Mouse (Mus musculus): ENCODE measurements around the gene Ccdc43. TPM values are rescaled to one million over a fixed set of nuclear protein-coding genes. Genes with fewer than 3 reads are reported as not detected.
"Not testable (repeated sequence)": the region's sequence is repeated elsewhere in the genome, so short reads cannot be mapped to it uniquely, and the experiment has no call there.

The Ccdc43 gene
- polyA plus RNA-seq, 1 experiment from 2014 or later: 31.9 TPM

- H3K4me1 ChIP-seq (ENCODE audit: control insufficient read depth in 2 of 2, insufficient read depth in 2 of 2, low read length in 2 of 2); H3K27me3 ChIP-seq (ENCODE audit: control insufficient read depth, insufficient read depth, low read length); H3K9ac ChIP-seq (ENCODE audit: low read length); H3K27ac ChIP-seq (replicated peaks in 1 of 2; ENCODE audit: control insufficient read depth in 1 of 2, insufficient read depth in 1 of 2, low read depth in 2 of 2, low read length in 2 of 2); ATAC-seq (ENCODE audit: insufficient number of reproducible peaks, insufficient read depth, low FRiP score, low read depth); H3K4me3 ChIP-seq (ENCODE audit: control insufficient read depth in 1 of 2, insufficient read depth in 1 of 2, low read depth in 1 of 2, low read length in 2 of 2); H3K36me3 ChIP-seq (ENCODE audit: control insufficient read depth, insufficient read depth, low read length); H3K4me2 ChIP-seq (ENCODE audit: low read length); H3K9me3 ChIP-seq (ENCODE audit: control insufficient read depth, low read length): not testable (repeated sequence)
- whole genome bisulfite sequencing: 79% methylated on average over 2 of the region's 2 CpGs
Observed at GRCm38 (mm10) chr11:102714578-102714977, 17.0 kb upstream of the Ccdc43 start.

GRCm38 (mm10) chr11:102712411-102712810 lies 14.8 kb upstream of the Ccdc43 start:
- Histone ChIP-seq H3K27ac (replicated peaks in 1 of 2; ENCODE audit: control insufficient read depth in 1 of 2, insufficient read depth in 1 of 2, low read depth in 2 of 2, low read length in 2 of 2) (no peak overlapping the region), H3K27me3 (ENCODE audit: control insufficient read depth, insufficient read depth, low read length) (no peaks in the 10 kb centered on the region), H3K4me2 (ENCODE audit: low read length) (no peak overlapping the region), H3K9ac (ENCODE audit: low read length) (no peak overlapping the region), H3K9me3 (ENCODE audit: control insufficient read depth, low read length) (peaks cover 4% of the 10 kb centered on the region; the same call in 1 of the 2 replicates), H3K4me1 (ENCODE audit: control insufficient read depth in 2 of 2, insufficient read depth in 2 of 2, low read length in 2 of 2) (no peaks in the 10 kb centered on the region), H3K36me3 (ENCODE audit: control insufficient read depth, insufficient read depth, low read length) (no peaks in the 10 kb centered on the region), H3K4me3 (ENCODE audit: control insufficient read depth in 1 of 2, insufficient read depth in 1 of 2, low read depth in 1 of 2, low read length in 2 of 2) (no peak overlapping the region)
- ATAC-seq (ENCODE audit: insufficient number of reproducible peaks, insufficient read depth, low FRiP score, low read depth): no peak
- 79% methylated on average over 4 of the region's 4 CpGs for WGBS

DNA sequence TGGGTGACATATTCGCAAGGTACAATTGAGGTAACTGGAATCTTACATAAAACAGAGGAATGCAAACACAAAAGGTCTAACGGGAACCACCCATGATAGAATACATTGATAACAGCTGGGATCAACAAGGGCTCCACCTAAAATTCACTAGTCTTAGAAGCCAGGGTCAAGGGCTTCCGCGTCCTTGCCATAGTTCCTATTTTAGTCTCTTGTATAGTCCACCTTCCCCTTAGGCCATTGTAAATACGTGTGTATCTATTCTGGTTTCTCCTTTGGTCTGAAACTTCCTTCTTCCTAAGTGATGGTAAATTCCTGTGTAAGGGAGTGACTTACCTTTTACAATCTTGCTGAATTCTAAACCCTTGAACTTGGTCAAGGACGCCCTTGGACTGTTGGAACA lies 4.6 kb upstream of the Ccdc43 start:
- not testable (repeated sequence) for H3K9ac ChIP-seq (ENCODE audit: low read length); ATAC-seq (ENCODE audit: insufficient number of reproducible peaks, insufficient read depth, low FRiP score, low read depth); H3K4me1 ChIP-seq (ENCODE audit: control insufficient read depth in 2 of 2, insufficient read depth in 2 of 2, low read length in 2 of 2); H3K4me3 ChIP-seq (ENCODE audit: control insufficient read depth in 1 of 2, insufficient read depth in 1 of 2, low read depth in 1 of 2, low read length in 2 of 2); H3K27me3 ChIP-seq (ENCODE audit: control insufficient read depth, insufficient read depth, low read length); H3K9me3 ChIP-seq (ENCODE audit: control insufficient read depth, low read length); H3K27ac ChIP-seq (replicated peaks in 1 of 2; ENCODE audit: control insufficient read depth in 1 of 2, insufficient read depth in 1 of 2, low read depth in 2 of 2, low read length in 2 of 2); H3K4me2 ChIP-seq (ENCODE audit: low read length); H3K36me3 ChIP-seq (ENCODE audit: control insufficient read depth, insufficient read depth, low read length)
- WGBS: 84% methylated on average over 6 of the region's 6 CpGs

DNA sequence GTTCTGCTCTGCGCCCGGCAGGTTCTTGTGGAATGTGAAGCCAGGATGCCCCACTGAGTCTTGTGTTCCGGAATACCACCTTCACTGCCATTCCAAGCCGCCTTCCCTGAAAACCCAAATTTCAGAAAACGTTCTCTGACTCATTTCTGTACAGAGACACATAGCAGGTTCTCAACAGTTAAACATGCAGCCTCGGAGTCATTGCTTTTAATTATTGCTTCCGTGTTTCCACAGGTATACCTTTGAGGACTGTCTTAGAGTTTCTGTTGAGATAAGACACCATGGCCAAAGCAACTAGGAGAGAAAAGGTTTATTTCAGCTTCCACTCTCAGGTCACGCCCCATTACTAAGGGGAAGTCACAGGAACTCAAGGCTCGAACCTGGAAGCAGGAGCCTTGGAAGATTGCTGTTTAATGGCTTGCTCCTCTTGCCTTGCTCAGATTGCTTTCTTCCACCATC lies 465 bp upstream of the Ccdc43 start:
- Histone ChIP-seq H3K4me3 (ENCODE audit: control insufficient read depth in 1 of 2, insufficient read depth in 1 of 2, low read depth in 1 of 2, low read length in 2 of 2) (peak overlapping the region; percentile 83 to 89), H3K27me3 (ENCODE audit: control insufficient read depth, insufficient read depth, low read length) (no peaks in the 10 kb centered on the region), H3K4me1 (ENCODE audit: control insufficient read depth in 2 of 2, insufficient read depth in 2 of 2, low read length in 2 of 2) (peaks cover 6 to 9% of the 10 kb centered on the region in 2 experiments), H3K9me3 (ENCODE audit: control insufficient read depth, low read length) (no peaks in the 10 kb centered on the region), H3K27ac (replicated peaks in 1 of 2; ENCODE audit: control insufficient read depth in 1 of 2, insufficient read depth in 1 of 2, low read depth in 2 of 2, low read length in 2 of 2) (peak overlapping the region; percentile 45 to 68; a peak in 1 of 4 replicates), H3K36me3 (ENCODE audit: control insufficient read depth, insufficient read depth, low read length) (peaks cover 4% of the 10 kb centered on the region; the same call in 1 of the 2 replicates), H3K9ac (ENCODE audit: low read length) (peak overlapping the region; percentile 89), H3K4me2 (ENCODE audit: low read length) (peak overlapping the region; percentile 92)
- ATAC-seq (ENCODE audit: insufficient number of reproducible peaks, insufficient read depth, low FRiP score, low read depth): no peak
- WGBS: 21% methylated on average over 9 of the region's 9 CpGs

GRCm38 (mm10) chr11:102695289-102695688 lies 2.3 kb downstream of the Ccdc43 start:
- WGBS: 88% methylated on average over 7 of the region's 7 CpGs
- no peaks in the 10 kb centered on the region for H3K9me3 ChIP-seq (ENCODE audit: control insufficient read depth, low read length)
- peaks cover 21% of the 10 kb centered on the region for H3K36me3 ChIP-seq (ENCODE audit: control insufficient read depth, insufficient read depth, low read length)

GRCm38 (mm10) chr11:102690162-102690561 lies 7.4 kb downstream of the Ccdc43 start:
- ATAC-seq (ENCODE audit: insufficient number of reproducible peaks, insufficient read depth, low FRiP score, low read depth): no peak

More at GRCm38 (mm10) chr11:102695289-102695688, 2.3 kb downstream of the Ccdc43 start:
- ATAC-seq (ENCODE audit: insufficient number of reproducible peaks, insufficient read depth, low FRiP score, low read depth): no peak
- no peaks in the 10 kb centered on the region for H3K27me3 ChIP-seq (ENCODE audit: control insufficient read depth, insufficient read depth, low read length)
- no peak overlapping the region for H3K4me2 ChIP-seq (ENCODE audit: low read length)
- H3K4me3 ChIP-seq (ENCODE audit: control insufficient read depth in 1 of 2, insufficient read depth in 1 of 2, low read depth in 1 of 2, low read length in 2 of 2): no peak overlapping the region
- no peak overlapping the region for H3K9ac ChIP-seq (ENCODE audit: low read length)
- H3K4me1 ChIP-seq (ENCODE audit: control insufficient read depth in 2 of 2, insufficient read depth in 2 of 2, low read length in 2 of 2): peaks cover 6 to 9% of the 10 kb centered on the region in 2 experiments
- no peak overlapping the region for H3K27ac ChIP-seq (replicated peaks in 1 of 2; ENCODE audit: control insufficient read depth in 1 of 2, insufficient read depth in 1 of 2, low read depth in 2 of 2, low read length in 2 of 2)

GRCm38 (mm10) chr11:102665637-102666435 lies 31.7 kb downstream of the Ccdc43 start:
- Histone ChIP-seq H3K4me2 (ENCODE audit: low read length) (peak overlapping the region; percentile 55), H3K9ac (ENCODE audit: low read length) (no peak overlapping the region), H3K27ac (replicated peaks in 1 of 2; ENCODE audit: control insufficient read depth in 1 of 2, insufficient read depth in 1 of 2, low read depth in 2 of 2, low read length in 2 of 2) (no peak overlapping the region), H3K36me3 (ENCODE audit: control insufficient read depth, insufficient read depth, low read length) (no peaks in the 10 kb centered on the region), H3K4me3 (ENCODE audit: control insufficient read depth in 1 of 2, insufficient read depth in 1 of 2, low read depth in 1 of 2, low read length in 2 of 2) (peak overlapping the region; percentile 2 to 34; a peak in 3 of 4 replicates), H3K9me3 (ENCODE audit: control insufficient read depth, low read length) (peaks cover 14% of the 10 kb centered on the region), H3K4me1 (ENCODE audit: control insufficient read depth in 2 of 2, insufficient read depth in 2 of 2, low read length in 2 of 2) (peaks cover 0 to 2% of the 10 kb centered on the region in 2 experiments; a peak in 1 of 4 replicates), H3K27me3 (ENCODE audit: control insufficient read depth, insufficient read depth, low read length) (peaks cover 32% of the 10 kb centered on the region)
- no peak for ATAC-seq (ENCODE audit: insufficient number of reproducible peaks, insufficient read depth, low FRiP score, low read depth)
- WGBS: 39% methylated on average over 74 of the region's 84 CpGs

More at GRCm38 (mm10) chr11:102690162-102690561, 7.4 kb downstream of the Ccdc43 start:
- Histone ChIP-seq H3K27ac (replicated peaks in 1 of 2; ENCODE audit: control insufficient read depth in 1 of 2, insufficient read depth in 1 of 2, low read depth in 2 of 2, low read length in 2 of 2) (no peak overlapping the region), H3K27me3 (ENCODE audit: control insufficient read depth, insufficient read depth, low read length) (no peaks in the 10 kb centered on the region), H3K4me3 (ENCODE audit: control insufficient read depth in 1 of 2, insufficient read depth in 1 of 2, low read depth in 1 of 2, low read length in 2 of 2) (no peak overlapping the region), H3K9me3 (ENCODE audit: control insufficient read depth, low read length) (no peaks in the 10 kb centered on the region), H3K4me2 (ENCODE audit: low read length) (no peak overlapping the region), H3K9ac (ENCODE audit: low read length) (no peak overlapping the region), H3K36me3 (ENCODE audit: control insufficient read depth, insufficient read depth, low read length) (peaks cover 50% of the 10 kb centered on the region), H3K4me1 (ENCODE audit: control insufficient read depth in 2 of 2, insufficient read depth in 2 of 2, low read length in 2 of 2) (no peaks in the 10 kb centered on the region; a peak in 1 of 4 replicates)
- WGBS: 63% methylated on average over 6 of the region's 6 CpGs
